Mouse (Mus musculus) cerebellum, adult 2 months (tissue): ENCODE results near the gene Zbtb1.

Source experiments
- CTCF ChIP-seq: fragments of 200-500 bp; IDR thresholded peaks from 2 replicates; pipeline ENCODE4 v1.5.1; 2011; ENCODE audit warnings: low read depth, mild to moderate bottlenecking, control low read depth, low read length, moderate library complexity, borderline replicate concordance; ENCODE audit not compliant: insufficient read depth
- POLR2A ChIP-seq: fragments of 200-500 bp; IDR thresholded peaks from 2 replicates; pipeline ENCODE4 v1.6.1; 2011; ENCODE audit warnings: low read length, control low read depth, borderline replicate concordance; ENCODE audit not compliant: insufficient read depth

- TF ChIP-seq CTCF: no peak
- no peak for TF ChIP-seq POLR2A
Observed at GRCm38 (mm10) chr12:76378556-76378955, 8.5 kb downstream of the Zbtb1 start.
